Mouse (Mus musculus) kidney, adult 18-20 months (tissue): ENCODE data around the gene Pced1a.

Source experiments
- DNase-seq: peaks from one replicate; pipeline ENCODE4 v3.0.0; 2021

Pced1a gene

DNA sequence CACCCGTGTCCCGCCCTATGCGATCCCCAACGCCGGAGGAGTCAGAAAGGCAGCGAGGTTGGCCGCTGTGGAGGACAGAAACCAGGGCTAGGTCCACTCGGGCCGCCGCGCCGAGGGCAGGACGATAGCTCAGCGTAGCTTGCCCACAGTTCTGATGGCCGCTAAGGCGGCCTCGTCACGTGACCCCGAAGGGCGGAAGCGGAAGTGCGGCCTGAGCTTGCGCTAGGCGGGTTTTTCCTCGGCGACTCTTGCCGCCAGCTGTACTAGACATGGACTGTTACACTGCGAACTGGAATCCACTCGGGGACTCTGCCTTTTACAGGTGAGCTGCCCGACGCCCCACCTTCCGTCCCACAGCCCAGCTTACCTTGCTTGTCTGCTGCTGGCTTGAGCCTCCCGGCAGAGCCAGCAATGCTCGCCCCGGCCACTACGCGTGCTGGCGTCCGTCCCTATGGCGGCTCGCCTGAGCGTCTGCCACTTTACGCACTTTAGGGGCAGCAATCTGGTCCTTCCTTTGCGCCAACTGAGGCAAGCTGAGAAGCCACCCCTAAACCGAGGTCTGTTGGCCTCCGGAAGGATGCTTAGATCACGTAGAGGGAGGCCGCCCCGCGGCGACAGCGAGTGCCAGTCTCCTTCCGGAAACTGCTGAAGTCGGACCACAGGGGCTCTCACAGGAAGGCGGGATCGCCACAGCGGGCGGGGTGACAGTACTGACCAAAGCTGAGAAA, at the start of gene Pced1a, which contains the start of gene Vps16:
Gene Pced1a, minus strand, starts transcription at position 576 of the 728 bp plus-strand sequence.
Gene Vps16, plus strand, starts transcription at position 214 of the 728 bp plus-strand sequence.
- DNase-seq: peak; percentile 95

DNA sequence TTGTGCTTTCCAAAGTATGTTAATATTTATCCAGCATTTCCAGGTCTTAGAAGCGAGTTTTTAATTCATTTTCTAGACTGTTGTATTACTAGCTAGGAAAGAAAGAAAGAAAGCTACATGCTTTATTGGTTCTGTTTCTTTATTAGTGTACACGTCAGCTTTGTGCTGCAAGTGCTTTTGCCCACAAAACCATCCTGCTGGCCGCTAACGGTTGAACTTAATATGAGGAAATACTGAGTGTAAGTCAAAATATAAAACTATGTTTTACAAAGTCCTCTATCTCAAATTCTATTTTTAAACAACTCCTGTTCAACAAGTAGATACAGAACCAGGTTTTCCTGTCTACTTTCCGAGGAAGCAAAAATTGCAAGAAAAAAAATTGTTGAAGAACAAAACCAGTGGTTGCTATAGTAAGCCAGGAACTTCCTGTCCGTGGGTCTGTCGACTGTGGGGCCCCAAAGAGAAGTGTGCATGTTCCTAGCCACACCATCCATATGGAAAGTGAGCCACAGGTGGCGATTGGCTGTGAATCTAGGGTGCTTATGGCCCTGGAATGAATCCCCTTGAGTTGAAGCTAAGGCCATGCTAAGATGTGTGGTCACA, 48.5 kb upstream of the Pced1a start:
- DNase-seq: no peak

DNA sequence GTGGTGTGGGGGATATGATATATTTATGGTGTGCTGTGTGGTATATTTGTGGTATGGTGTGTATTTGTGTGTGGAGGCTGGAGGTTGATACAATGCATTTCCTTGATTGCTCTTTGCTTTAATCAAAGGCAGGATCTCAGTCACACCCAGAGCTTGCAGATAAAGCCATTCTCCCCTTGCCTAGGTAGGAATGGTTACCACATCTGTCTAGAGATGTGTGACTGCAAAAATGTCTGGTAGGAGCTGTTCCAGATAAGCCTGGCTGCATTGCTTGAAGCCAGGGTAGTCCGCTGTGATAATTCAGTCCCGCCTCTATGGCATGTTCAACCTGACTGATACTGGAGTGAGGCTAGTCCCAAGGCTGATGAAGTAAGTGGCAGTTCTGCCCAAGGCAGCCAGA, 45.4 kb upstream of the Pced1a start:
- no peak for DNase-seq

- no peak for DNase-seq
Measured at GRCm38 (mm10) chr2:130469366-130469765, 44.9 kb upstream of the Pced1a start.

GRCm38 (mm10) chr2:130466438-130466837, 41.9 kb upstream of the Pced1a start:
- no peak for DNase-seq

- DNase-seq: no peak
Measured at GRCm38 (mm10) chr2:130461287-130462071, 37.0 kb upstream of the Pced1a start.

GRCm38 (mm10) chr2:130459576-130459975, 35.1 kb upstream of the Pced1a start:
- DNase-seq: no peak

DNA sequence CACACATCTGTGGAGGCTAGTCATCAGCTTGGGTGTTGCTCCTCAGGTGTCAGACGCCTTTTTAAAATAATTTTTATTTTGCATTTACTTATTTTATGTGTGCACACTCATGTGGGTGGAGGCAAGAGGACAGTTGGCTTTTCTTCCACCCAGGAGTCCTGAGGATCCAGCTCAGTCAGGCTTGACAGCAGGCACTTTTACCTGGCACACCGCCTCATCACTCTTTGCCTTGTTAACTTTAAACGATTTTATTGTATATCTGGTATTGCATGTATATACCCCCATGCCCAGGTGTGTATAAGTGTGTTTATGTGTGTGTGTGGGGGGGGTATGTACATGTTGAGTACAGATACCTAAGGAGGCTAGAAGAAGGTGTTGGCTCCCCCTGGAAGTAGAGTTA, 33.4 kb upstream of the Pced1a start:
- no peak for DNase-seq

- DNase-seq: no peak
Measured at GRCm38 (mm10) chr2:130454748-130455370, 30.4 kb upstream of the Pced1a start.

GRCm38 (mm10) chr2:130453421-130453820, 28.9 kb upstream of the Pced1a start:
- DNase-seq: no peak

DNA sequence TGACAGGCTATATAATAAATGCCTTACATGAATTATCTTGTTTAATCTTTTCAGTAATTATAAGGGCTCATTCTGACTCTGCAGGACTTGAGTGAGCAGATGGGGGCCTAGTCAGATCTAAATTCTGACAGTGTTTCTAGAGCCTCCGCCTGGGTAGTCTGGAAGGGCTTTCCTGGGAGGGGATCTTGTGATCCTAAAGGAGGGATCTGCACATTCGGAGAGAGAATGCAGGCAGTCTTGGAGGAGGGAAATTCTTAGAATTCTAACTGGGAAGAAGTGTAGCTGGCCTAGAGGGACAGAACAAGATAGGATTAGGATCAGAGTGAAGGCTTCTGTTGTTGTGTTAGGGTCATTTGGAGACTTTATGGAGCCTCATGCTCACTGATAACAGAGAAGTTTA, 27.8 kb upstream of the Pced1a start:
- no peak for DNase-seq

DNA sequence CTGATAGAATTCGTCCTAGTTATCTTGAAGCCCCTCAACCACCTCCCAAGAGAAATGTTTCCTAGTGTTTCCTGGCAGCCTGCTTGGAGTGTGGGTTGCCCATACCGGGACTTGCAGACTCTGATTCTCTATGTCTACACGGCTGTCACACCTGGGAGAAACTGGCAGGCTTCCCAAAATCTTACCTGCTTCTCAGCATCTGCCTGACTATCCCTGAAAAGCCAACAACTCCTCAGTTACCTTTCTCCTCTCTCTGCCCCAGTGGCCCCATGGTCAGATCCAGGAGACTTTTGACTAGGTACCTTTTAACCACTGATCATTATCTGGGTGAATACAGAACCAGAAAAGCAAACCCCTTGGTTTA, 27.2 kb upstream of the Pced1a start:
- no peak for DNase-seq

- DNase-seq: no peak
Measured at GRCm38 (mm10) chr2:130451086-130451726, 26.7 kb upstream of the Pced1a start.

- DNase-seq: no peak
Measured at GRCm38 (mm10) chr2:130450434-130450796, 25.9 kb upstream of the Pced1a start.

- DNase-seq: peak; percentile 93
Measured at GRCm38 (mm10) chr2:130449794-130450433, 25.4 kb upstream of the Pced1a start, which contains the start of gene Ptpra. Gene Ptpra (plus strand): TSS chr2:130450278.

GRCm38 (mm10) chr2:130449021-130449793, 24.7 kb upstream of the Pced1a start:
- peak; percentile 27 for DNase-seq

DNA sequence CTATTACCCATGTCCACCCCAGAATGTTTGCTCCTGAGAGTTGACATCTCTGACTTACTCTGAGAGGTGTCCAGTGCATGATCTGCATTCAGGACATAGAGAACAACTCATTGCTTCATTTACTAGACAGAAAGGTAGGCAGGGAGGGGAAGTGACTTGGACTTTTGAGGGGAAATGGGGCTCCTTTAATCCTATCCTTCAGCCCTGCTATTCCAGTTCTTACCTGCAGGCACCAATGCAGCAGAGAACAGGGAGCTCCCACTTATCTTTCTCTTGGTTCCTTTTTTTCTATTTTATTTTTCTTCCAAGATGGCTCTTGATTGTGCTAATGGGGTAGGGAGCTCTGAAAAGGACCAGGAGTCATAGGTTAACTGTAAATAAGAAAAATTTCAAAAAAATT, 23.9 kb upstream of the Pced1a start:
- DNase-seq: no peak

GRCm38 (mm10) chr2:130442162-130442561, 17.7 kb upstream of the Pced1a start:
- DNase-seq: no peak

DNA sequence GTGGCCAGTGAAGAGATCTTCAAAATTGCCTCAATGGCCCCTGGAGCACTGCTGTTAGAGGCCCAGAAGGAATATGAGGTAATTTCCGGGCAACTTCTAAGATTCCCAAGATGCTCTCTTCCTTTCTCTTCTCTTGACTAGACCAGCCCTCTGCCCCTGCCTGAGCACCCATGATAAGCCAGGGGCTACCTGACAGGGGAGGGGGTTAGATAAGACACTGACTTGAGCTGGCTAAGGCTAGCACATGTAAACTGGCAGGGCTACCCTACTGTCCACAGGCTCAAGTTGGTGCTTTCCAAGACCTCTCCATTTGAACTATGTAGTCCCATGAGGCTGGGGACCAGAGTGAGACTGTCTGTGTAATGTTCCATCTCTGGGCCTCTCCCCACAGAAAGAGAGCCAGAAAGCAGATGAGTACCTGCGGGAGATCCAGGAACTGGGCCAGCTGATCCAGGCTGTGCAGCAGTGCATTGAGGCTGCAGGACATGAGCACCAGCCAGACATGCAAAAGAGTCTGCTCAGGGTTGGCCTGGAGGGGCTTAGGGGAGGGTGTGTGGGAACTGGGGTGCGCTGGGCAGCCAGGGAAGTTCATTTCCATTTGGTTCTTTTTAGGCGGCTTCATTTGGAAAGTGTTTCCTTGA, 15.5 kb upstream of the Pced1a start:
- DNase-seq: no peak

DNA sequence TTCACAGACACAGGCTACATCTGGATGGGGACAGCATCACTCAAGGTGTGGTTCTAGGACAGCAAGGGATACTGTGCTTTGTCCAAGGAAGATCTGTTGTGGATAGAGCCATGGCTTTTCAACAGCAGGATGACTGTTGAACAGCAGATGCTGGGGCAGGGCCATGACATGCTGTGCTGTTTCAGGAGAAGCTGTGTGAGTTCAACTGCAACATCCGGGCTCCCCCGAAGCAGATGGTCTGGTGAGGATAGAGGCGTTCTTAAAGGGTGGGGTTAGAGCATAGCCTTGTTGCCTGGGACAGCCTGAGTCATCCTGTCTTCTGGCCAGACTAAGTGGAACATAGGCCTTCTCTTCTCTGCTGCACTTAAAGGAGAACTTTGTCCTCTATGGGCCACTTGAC, 14.4 kb upstream of the Pced1a start:
- DNase-seq: no peak

GRCm38 (mm10) chr2:130436769-130437168, 12.3 kb upstream of the Pced1a start:
- DNase-seq: no peak
